Mouse (Mus musculus): ENCODE measurements at regions not wholly inside any gene's neighbourhood (a gene's known extent, or its start where the extent isn't known, plus 50 kb on each side); places are given as distances from the start of the nearest gene placed in this dataset.

GRCm38 (mm10) chr13:44399370-44399685, 329.9 kb upstream of the Jarid2 start:
- no peak for DNase-seq (ENCODE audit: low spot score)

- no peak for DNase-seq (ENCODE audit: low spot score)
These were observed 329.4 kb upstream of the Jarid2 start for GRCm38 (mm10) chr13:44399831-44400321.

GRCm38 (mm10) chr13:44404010-44404575, 325.2 kb upstream of the Jarid2 start:
- no peak for DNase-seq (ENCODE audit: low spot score)

- DNase-seq (ENCODE audit: low spot score) = no peak
These were observed 322.0 kb upstream of the Jarid2 start for GRCm38 (mm10) chr13:44407307-44407706.

GRCm38 (mm10) chr13:44408619-44408959, 320.7 kb upstream of the Jarid2 start:
- no peak for DNase-seq (ENCODE audit: low spot score)

GRCm38 (mm10) chr13:44408960-44409719, 320.1 kb upstream of the Jarid2 start:
- DNase-seq (ENCODE audit: low spot score) = no peak

GRCm38 (mm10) chr13:44409720-44410047, 319.6 kb upstream of the Jarid2 start:
- DNase-seq (ENCODE audit: low spot score) = no peak

GRCm38 (mm10) chr13:44411781-44412496, 317.3 kb upstream of the Jarid2 start:
- DNase-seq (ENCODE audit: low spot score) = no peak

- no peak for DNase-seq (ENCODE audit: low spot score)
These were observed 316.0 kb upstream of the Jarid2 start for GRCm38 (mm10) chr13:44413305-44413704.

GRCm38 (mm10) chr13:44415971-44416370, 313.3 kb upstream of the Jarid2 start:
- DNase-seq (ENCODE audit: low spot score) = no peak

GRCm38 (mm10) chr13:44416986-44417385, 312.3 kb upstream of the Jarid2 start:
- peak; percentile 56 for DNase-seq (ENCODE audit: low spot score)

GRCm38 (mm10) chr13:44419056-44419455, 310.2 kb upstream of the Jarid2 start:
- no peak for DNase-seq (ENCODE audit: low spot score)

GRCm38 (mm10) chr13:44419472-44420226, 309.6 kb upstream of the Jarid2 start:
- DNase-seq (ENCODE audit: low spot score) = peak; percentile 75

GRCm38 (mm10) chr13:44420227-44420592, 309.1 kb upstream of the Jarid2 start:
- DNase-seq (ENCODE audit: low spot score) = no peak

- no peak for DNase-seq (ENCODE audit: low spot score)
These were observed 308.3 kb upstream of the Jarid2 start for GRCm38 (mm10) chr13:44420941-44421340.

GRCm38 (mm10) chr13:44421426-44421825, 307.8 kb upstream of the Jarid2 start:
- DNase-seq (ENCODE audit: low spot score) = no peak

GRCm38 (mm10) chr13:44421922-44422321, 307.4 kb upstream of the Jarid2 start:
- DNase-seq (ENCODE audit: low spot score) = no peak

GRCm38 (mm10) chr13:44430492-44430891, 298.8 kb upstream of the Jarid2 start:
- DNase-seq (ENCODE audit: low spot score) = no peak

- DNase-seq (ENCODE audit: low spot score) = no peak
These were observed 291.6 kb upstream of the Jarid2 start for GRCm38 (mm10) chr13:44437709-44438108.

- no peak for DNase-seq (ENCODE audit: low spot score)
These were observed 288.2 kb upstream of the Jarid2 start for GRCm38 (mm10) chr13:44441061-44441460.

GRCm38 (mm10) chr13:44449216-44449830, 280.0 kb upstream of the Jarid2 start:
- DNase-seq (ENCODE audit: low spot score) = no peak

- DNase-seq (ENCODE audit: low spot score) = no peak
These were observed 278.1 kb upstream of the Jarid2 start for GRCm38 (mm10) chr13:44451224-44451623.

Measured in embryo, embryonic 10 days (tissue).